In genomic region chr7:107638026-107638425, GRCm38 (mm10) we compare ENCODE assay signal across 23 mouse cellular contexts. TPM values are rescaled to one million over a fixed set of nuclear protein-coding genes. Genes with fewer than 3 reads are reported as not detected.
DNase-seq lines count a peak whose midpoint lies in the region; ATAC-seq lines count a peak whose summit lies in the region.
"Had no signal": no experiment of that assay in that cellular context is flagged by ENCODE, and none has a peak within 500 bp of the region (broad histone marks: within the 10 kb centered on the region; RNA-seq: fewer than 3 reads in every experiment).

No protein-coding gene starts in this region.

- H3K4me2 ChIP-seq in kidney, embryonic 16.5 days (replicated peaks; ENCODE audit: low read depth, low read length): no peak overlapping the region
- no peak overlapping the region for H3K4me2 ChIP-seq in neural tube, embryonic 13.5 days
- H3K4me2 ChIP-seq: forebrain, embryonic 15.5 days; heart, embryonic 13.5 days; hindbrain, embryonic 13.5 days had no signal

- no peak overlapping the region for H3K27ac ChIP-seq in kidney, embryonic 16.5 days (ENCODE audit: low read length)
- H3K27ac ChIP-seq in neural tube, embryonic 13.5 days (replicated peaks): peak overlapping the region; percentile 56
- H3K27ac ChIP-seq in forebrain, embryonic 10.5 days: no peak overlapping the region
- H3K27ac ChIP-seq: embryonic facial prominence, embryonic 10.5 days; forebrain, embryonic 15.5 days; heart, embryonic 13.5 days; hindbrain, embryonic 13.5 days had no signal

- WGBS in kidney, embryonic 16.5 days: 54% methylated on average over 5 of the region's 5 CpGs
- 91% methylated on average over 5 of the region's 5 CpGs for WGBS in neural tube, embryonic 13.5 days
- 94% methylated on average over 5 of the region's 5 CpGs for WGBS in forebrain, embryonic 10.5 days

- no peaks in the 10 kb centered on the region for H3K36me3 ChIP-seq in kidney, embryonic 16.5 days (ENCODE audit: insufficient read depth, low read length)
- no peaks in the 10 kb centered on the region for H3K36me3 ChIP-seq in neural tube, embryonic 13.5 days
- H3K36me3 ChIP-seq in forebrain, embryonic 10.5 days (replicated peaks): no peaks in the 10 kb centered on the region
- H3K36me3 ChIP-seq: embryonic facial prominence, embryonic 10.5 days; forebrain, embryonic 15.5 days; heart, embryonic 13.5 days; hindbrain, embryonic 13.5 days had no signal

- no peaks in the 10 kb centered on the region for H3K27me3 ChIP-seq in kidney, embryonic 16.5 days (ENCODE audit: insufficient read depth, low read length)
- H3K27me3 ChIP-seq in neural tube, embryonic 13.5 days: no peaks in the 10 kb centered on the region
- H3K27me3 ChIP-seq in forebrain, embryonic 10.5 days (ENCODE audit: poor library complexity, severe bottlenecking): no peaks in the 10 kb centered on the region
- H3K27me3 ChIP-seq: CH12.LX; forebrain, embryonic 15.5 days; heart, embryonic 13.5 days; hindbrain, embryonic 13.5 days had no signal

- no peaks in the 10 kb centered on the region for H3K9me3 ChIP-seq in kidney, embryonic 16.5 days (ENCODE audit: low read length)
- H3K9me3 ChIP-seq in neural tube, embryonic 13.5 days: no peaks in the 10 kb centered on the region
- H3K9me3 ChIP-seq in forebrain, embryonic 10.5 days: no peaks in the 10 kb centered on the region
- H3K9me3 ChIP-seq: embryonic facial prominence, embryonic 10.5 days; forebrain, embryonic 15.5 days; heart, embryonic 13.5 days; hindbrain, embryonic 13.5 days had no signal

- peak; percentile 21 to 49 for DNase-seq in gastrocnemius, adult 8-10 months (ENCODE audit: low spot score in 2 of 2)
- no peak for DNase-seq in gastrocnemius, postnatal 4 days (ENCODE audit: low spot score in 2 of 2)
- no peak for DNase-seq in kidney, postnatal 14 days
- no peak for DNase-seq in neural tube, embryonic 10.5 days (ENCODE audit: extremely low spot score, low spot score)
- DNase-seq in forebrain, embryonic 10.5 days (ENCODE audit: extremely low spot score, low spot score): no peak
- DNase-seq: adrenal gland, adult 2 months; adrenal gland, postnatal 25 days; cerebellum, adult 18-20 months; cerebellum, adult 9-11 months; cerebellum, postnatal 36 days; heart, postnatal 4 days had no signal

- H3K9ac ChIP-seq in kidney, embryonic 16.5 days (replicated peaks; ENCODE audit: low read length): no peak overlapping the region
- no peak overlapping the region for H3K9ac ChIP-seq in neural tube, embryonic 13.5 days
- H3K9ac ChIP-seq: forebrain, embryonic 15.5 days; heart, embryonic 13.5 days; hindbrain, embryonic 13.5 days had no signal

- no peaks in the 10 kb centered on the region for H3K4me1 ChIP-seq in kidney, embryonic 16.5 days (ENCODE audit: insufficient read depth, low read length)
- H3K4me1 ChIP-seq in neural tube, embryonic 13.5 days (replicated peaks): no peaks in the 10 kb centered on the region
- no peaks in the 10 kb centered on the region for H3K4me1 ChIP-seq in forebrain, embryonic 10.5 days
- H3K4me1 ChIP-seq: embryonic facial prominence, embryonic 10.5 days; hindbrain, embryonic 13.5 days had no signal

- H3K4me3 ChIP-seq in kidney, embryonic 16.5 days (ENCODE audit: low read length): no peak overlapping the region
- no peak overlapping the region for H3K4me3 ChIP-seq in neural tube, embryonic 13.5 days
- no peak overlapping the region for H3K4me3 ChIP-seq in forebrain, embryonic 10.5 days
- H3K4me3 ChIP-seq: embryonic facial prominence, embryonic 10.5 days; forebrain, embryonic 15.5 days; heart, embryonic 13.5 days; hindbrain, embryonic 13.5 days had no signal

- peak; percentile 31; the same call in 1 of the 2 replicates for ATAC-seq in kidney, embryonic 16.5 days (ENCODE audit: low FRiP score, low TSS enrichment)
- no peak for ATAC-seq in neural tube, embryonic 13.5 days (ENCODE audit: low read depth)
- ATAC-seq: forebrain, embryonic 15.5 days; inflammation-experienced regulatory T-cells, adult 6 months; intestine, postnatal 0 days had no signal

RNA-seq across cellular contexts. Expression of gene 5330417H12Rik, which starts 13.1 kb away (rescaled TPM):
- total RNA-seq in gastrocnemius, adult 8-10 months (2022): not detected
- not detected for total RNA-seq in gastrocnemius, postnatal 4 days (2021)
- not detected in 2 replicates for polyA plus RNA-seq in kidney, embryonic 16.5 days (2015; fragmentation: Nextera tagmentation; extraction: Ambion mirVana)
- polyA plus RNA-seq in neural tube, embryonic 13.5 days (2015; fragmentation: Nextera tagmentation; extraction: Ambion mirVana): not detected in 2 replicates
- polyA plus RNA-seq in forebrain, embryonic 10.5 days (2016; fragmentation: Nextera tagmentation; extraction: Ambion mirVana): not detected in 2 replicates
- total RNA-seq: adrenal gland, adult 2 months; adrenal gland, postnatal 25 days; CH12.LX; granulocyte monocyte progenitor cell, adult 5-6 weeks; heart, postnatal 4 days had no signal
- polyA plus RNA-seq: adrenal gland, adult 2 months; embryonic facial prominence, embryonic 10.5 days; embryonic facial prominence, embryonic 14.5 days; forebrain, embryonic 15.5 days; heart, embryonic 13.5 days; heart, postnatal 0 days; hindbrain, embryonic 13.5 days; inflammation-experienced regulatory T-cells, adult 6 months; intestine, postnatal 0 days had no signal

RNA-seq across cellular contexts. Expression of gene Ppfibp2, which starts 43.0 kb away (rescaled TPM):
- 10 to 100 TPM; 10.6 to 13.0 (median 12.0) TPM for total RNA-seq in gastrocnemius, adult 8-10 months (2022)
- 10 to 100 TPM; 24.4 to 25.7 TPM for total RNA-seq in gastrocnemius, postnatal 4 days (2021)
- polyA plus RNA-seq in kidney, embryonic 16.5 days (2015; fragmentation: Nextera tagmentation; extraction: Ambion mirVana): 6.4 and 7.1 TPM in 2 replicates
- polyA plus RNA-seq in neural tube, embryonic 13.5 days (2015; fragmentation: Nextera tagmentation; extraction: Ambion mirVana): 1.7 and 2.4 TPM in 2 replicates
- 8.7 and 9.3 TPM in 2 replicates for polyA plus RNA-seq in forebrain, embryonic 10.5 days (2016; fragmentation: Nextera tagmentation; extraction: Ambion mirVana)

Comparison
In these comparisons a context has a peak if more than half of its experiments do, and no peak if none do; other contexts are left out.
1. DNase-seq: peak in gastrocnemius, adult 8-10 months (2 of 2); none in gastrocnemius, postnatal 4 days (0 of 2), kidney, postnatal 14 days (single experiment), neural tube, embryonic 10.5 days (single experiment) and forebrain, embryonic 10.5 days (single experiment).